Mouse (Mus musculus) liver, embryonic 12.5 days (tissue): Measurements from ENCODE around the gene Camkk1. TPM values are rescaled to one million over a fixed set of nuclear protein-coding genes. Genes with fewer than 3 reads are reported as not detected.

Experiments used
- polyA plus RNA-seq: library from polyadenylated mRNA; unstranded; fragments of >200 nt; fragmentation: Nextera tagmentation; extraction: Ambion mirVana; gene quantifications from 2 replicates; pipeline ENCODE4 v1.2.1, GENCODE M21; 2016

Gene Camkk1
- polyA plus RNA-seq, 1 experiment from 2014 or later: 1.9 TPM

Other genes starting within 250 kb of the Camkk1 start
- gene Cyb5d2, start 222.9 kb upstream of the Camkk1 start, polyA plus RNA-seq: 4.9 and 5.0 TPM in 2 replicates
- gene Zzef1, start 222.8 kb upstream of the Camkk1 start, polyA plus RNA-seq: 5.6 and 6.6 TPM in 2 replicates
- 17.5 and 18.9 TPM in 2 replicates for gene Atp2a3, start 57.8 kb upstream of the Camkk1 start, polyA plus RNA-seq
- gene P2rx1, start 19.9 kb upstream of the Camkk1 start, polyA plus RNA-seq: 12.7 and 15.0 TPM in 2 replicates
- 7.5 and 7.9 TPM in 2 replicates for gene Ncbp3, start 28.8 kb downstream of the Camkk1 start, polyA plus RNA-seq
- gene Itgae, start 71.6 kb downstream of the Camkk1 start, polyA plus RNA-seq: 0.14 and 0.19 TPM in 2 replicates
- 18.4 and 18.5 TPM in 2 replicates for gene Haspin, start 119.3 kb downstream of the Camkk1 start, polyA plus RNA-seq
- gene P2rx5, start 141.4 kb downstream of the Camkk1 start, polyA plus RNA-seq: 0.32 and 0.54 TPM in 2 replicates
- gene Emc6, start 158.0 kb downstream of the Camkk1 start, polyA plus RNA-seq: 108 and 110 TPM in 2 replicates
- 44.2 and 44.5 TPM in 2 replicates for gene Tax1bp3, start 158.1 kb downstream of the Camkk1 start, polyA plus RNA-seq
- gene Ctns, start 180.0 kb downstream of the Camkk1 start, polyA plus RNA-seq: 7.5 and 8.2 TPM in 2 replicates
- gene Shpk, start 180.5 kb downstream of the Camkk1 start, polyA plus RNA-seq: 2.1 and 2.3 TPM in 2 replicates
- not detected in 2 replicates for gene Trpv1, start 215.3 kb downstream of the Camkk1 start, polyA plus RNA-seq
- not detected in 2 replicates for gene Trpv3, start 248.4 kb downstream of the Camkk1 start, polyA plus RNA-seq